Mouse (Mus musculus): ENCODE data around the gene Sprr2f. TPM values are rescaled to one million over a fixed set of nuclear protein-coding genes. Genes with fewer than 3 reads are reported as not detected.

The Sprr2f gene
- not detected for total RNA-seq (2021)

DNA sequence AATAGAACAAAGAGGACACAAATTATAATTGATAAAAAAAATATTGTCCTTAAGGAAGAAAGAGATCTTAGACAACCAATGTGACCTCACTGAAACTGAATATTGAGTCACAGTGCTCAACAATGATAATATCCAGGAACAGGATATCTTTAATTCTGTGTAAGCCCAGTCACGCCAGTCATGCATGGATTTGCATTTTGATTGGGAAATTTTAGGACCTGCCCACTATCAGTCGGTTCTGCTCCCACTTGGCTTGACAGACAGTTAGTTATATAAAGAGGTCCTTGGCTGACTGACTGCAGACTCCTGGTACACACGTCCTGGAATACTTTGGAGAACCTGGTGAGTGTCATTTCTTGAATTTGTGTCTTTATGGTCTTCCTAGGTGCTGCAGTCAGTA is at the start of gene Sprr2f:
Gene Sprr2f (plus strand): TSS at position 301 of the 400 bp plus-strand sequence.
- intact Hi-C loops (cut with DNase I) = no loop called here
- DNase-seq (ENCODE audit: low spot score) = no peak

DNA sequence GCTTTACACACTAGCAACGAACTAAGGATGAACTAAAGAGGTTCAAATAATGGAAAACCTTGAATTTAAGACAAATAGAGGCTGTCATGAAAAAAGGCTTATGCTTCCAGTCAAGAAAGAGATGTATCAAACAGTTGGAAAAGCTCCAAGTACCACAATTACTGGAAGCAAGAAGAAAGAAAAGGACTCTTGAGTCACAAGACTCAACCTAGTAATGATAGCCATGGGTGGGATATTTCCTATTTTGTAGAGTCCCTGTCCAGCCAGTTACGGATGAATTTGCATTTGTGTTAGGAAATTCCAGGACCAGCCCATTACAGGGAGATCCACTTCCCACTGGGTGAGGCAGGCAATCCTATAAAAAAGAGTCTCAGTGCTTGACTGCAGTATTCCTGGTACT is 48.7 kb upstream of the Sprr2f start, which contains the start of gene Sprr2b:
Gene Sprr2b (plus strand): TSS at position 301 of the 400 bp plus-strand sequence.
- DNase-seq (ENCODE audit: low spot score) = no peak
- intact Hi-C loops (cut with DNase I) = no loop called here

DNA sequence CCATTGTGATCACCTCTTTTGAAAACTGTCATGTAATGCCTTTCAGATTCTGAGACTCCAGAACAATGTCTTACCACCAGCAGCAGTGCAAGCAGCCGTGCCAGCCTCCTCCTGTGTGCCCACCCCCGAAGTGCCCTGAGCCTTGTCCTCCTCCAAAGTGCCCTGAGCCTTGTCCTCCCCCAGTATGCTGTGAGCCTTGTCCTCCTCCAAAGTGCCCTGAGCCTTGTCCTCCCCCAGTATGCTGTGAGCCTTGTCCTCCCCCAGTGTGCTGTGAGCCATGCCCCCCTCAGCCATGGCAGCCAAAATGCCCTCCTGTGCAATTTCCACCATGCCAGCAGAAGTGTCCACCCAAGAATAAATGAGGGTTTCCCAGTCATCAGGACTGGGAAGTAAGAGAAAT is 47.6 kb upstream of the Sprr2f start:
- DNase-seq (ENCODE audit: low spot score) = no peak
- intact Hi-C loops (cut with DNase I) = no loop called here

DNA sequence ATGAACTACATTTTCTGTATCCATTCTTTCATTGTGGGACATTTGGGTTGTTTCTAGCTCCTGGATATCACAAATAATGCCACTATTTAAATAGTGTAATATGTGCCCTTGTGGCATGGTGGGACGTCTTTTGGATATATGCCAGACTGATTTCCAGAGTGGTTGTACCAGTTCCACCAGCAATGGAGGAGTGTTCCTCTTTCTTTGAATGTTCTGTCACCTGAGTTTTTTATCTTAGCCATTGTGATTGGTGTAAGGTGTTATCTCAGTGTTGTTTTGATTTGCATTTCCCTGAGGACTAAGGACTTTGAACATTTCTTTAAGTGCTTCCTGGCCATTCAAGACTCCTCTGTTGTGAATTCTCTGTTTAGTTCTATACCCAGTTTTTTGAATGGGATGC is 28.7 kb upstream of the Sprr2f start:
- DNase-seq (ENCODE audit: low spot score) = no peak
- intact Hi-C loops (cut with DNase I) = no loop called here

DNA sequence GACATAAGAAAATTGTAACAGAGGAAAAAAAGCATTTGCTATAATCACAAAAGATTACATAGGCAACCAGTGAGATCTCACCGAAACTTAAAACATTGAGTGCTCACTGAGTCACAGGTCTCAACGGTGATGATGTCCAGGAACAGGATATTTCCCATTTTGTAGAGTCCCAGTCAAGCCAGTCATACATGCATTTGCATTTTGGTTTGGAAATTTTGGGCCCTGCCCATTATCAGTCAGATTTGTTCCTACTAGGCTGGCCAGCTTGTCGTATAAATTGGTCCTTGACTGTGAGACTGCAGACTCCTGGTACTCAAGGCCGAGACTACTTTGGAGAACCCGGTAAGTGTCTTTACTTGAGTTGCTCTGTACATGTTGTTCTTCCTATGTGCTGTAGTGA is 26.1 kb upstream of the Sprr2f start, which contains the start of gene Sprr2d:
Gene Sprr2d (plus strand): TSS at position 301 of the 400 bp plus-strand sequence.
- DNase-seq (ENCODE audit: low spot score) = no peak
- intact Hi-C loops (cut with DNase I) = no loop called here

DNA sequence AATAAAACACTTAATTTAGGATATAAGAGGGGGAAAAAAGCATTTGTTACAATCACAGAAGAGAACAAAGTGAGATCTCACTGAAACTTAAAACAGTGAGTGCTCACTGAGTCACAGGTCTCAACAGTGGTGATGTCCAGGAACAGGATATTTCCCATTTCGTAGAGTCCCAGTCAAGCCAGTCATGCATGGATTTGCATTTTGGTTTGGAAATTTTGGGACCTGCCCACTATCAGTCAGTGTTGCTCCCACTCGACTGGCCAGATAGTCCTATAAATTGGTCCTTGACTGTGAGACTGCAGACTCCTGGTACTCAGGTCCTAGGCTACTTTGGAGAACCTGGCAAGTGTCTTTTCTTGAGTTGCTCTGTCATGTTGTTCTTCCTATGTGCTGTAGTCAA is 13.1 kb upstream of the Sprr2f start, which contains the start of gene Sprr2e:
Gene Sprr2e (plus strand): TSS at position 301 of the 400 bp plus-strand sequence.
- intact Hi-C loops (cut with DNase I) = no loop called here
- DNase-seq (ENCODE audit: low spot score) = no peak

DNA sequence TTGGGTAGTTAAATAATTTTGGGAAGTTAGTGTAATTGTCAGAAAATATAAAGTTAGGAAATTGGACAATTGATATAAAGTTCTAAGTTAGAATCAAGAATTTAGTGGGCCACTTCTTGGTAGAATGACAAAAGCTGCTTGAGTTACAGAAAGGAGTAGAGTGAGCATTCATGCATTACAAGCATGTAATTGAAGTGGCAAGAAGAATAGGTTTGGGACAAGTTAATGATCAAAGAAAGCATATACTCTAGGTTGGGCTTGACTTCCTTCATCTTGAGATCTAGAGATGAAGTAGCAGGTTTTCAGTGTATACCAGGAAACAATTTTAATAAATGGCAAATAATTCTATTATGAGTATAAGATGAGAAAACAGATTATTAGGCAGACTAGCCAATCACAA is 3.4 kb upstream of the Sprr2f start:
- DNase-seq (ENCODE audit: low spot score) = no peak
- intact Hi-C loops (cut with DNase I) = no loop called here

DNA sequence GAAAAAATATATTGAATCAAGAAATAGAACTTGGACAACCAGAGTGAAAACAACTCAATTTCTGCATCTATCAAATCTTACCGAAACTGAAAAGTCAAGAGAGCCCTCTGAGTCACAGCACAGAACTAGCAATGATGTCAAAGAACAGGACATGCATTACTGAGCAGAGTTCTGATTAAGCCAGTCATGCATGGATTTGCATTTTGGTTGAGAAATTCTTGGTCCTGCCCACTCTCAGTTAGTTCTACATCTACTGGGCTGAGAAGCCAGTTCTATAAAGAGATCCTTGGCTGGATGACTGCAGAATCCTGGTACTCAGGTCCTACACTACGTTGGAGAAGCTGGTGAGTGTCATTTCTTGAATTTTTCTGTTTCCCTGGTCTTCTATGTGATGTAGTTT is 8.6 kb downstream of the Sprr2f start:
- intact Hi-C loops (cut with DNase I) = no loop called here
- DNase-seq (ENCODE audit: low spot score) = no peak

DNA sequence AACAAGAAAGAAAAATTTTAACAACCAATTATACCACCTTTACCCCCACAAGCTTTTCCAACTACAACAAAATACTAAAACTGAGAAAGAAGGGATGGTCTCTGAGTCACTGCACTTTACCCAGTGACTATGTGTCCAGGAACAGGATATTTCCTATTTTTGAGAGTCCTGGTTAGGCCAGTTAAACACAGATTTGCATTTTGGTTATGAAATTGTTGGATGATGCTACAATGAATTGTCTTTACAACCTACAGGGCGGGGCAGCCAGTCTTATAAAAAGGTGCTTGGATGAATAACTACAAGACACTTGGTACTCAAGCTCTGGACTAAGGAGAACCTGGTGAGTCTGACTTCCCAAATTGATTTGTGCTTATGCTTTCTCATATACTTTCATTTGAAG is 20.4 kb downstream of the Sprr2f start, which contains the start of gene Sprr2h:
Gene Sprr2h (plus strand): TSS at position 301 of the 400 bp plus-strand sequence.
- intact Hi-C loops (cut with DNase I) = no loop called here
- DNase-seq (ENCODE audit: low spot score) = no peak

DNA sequence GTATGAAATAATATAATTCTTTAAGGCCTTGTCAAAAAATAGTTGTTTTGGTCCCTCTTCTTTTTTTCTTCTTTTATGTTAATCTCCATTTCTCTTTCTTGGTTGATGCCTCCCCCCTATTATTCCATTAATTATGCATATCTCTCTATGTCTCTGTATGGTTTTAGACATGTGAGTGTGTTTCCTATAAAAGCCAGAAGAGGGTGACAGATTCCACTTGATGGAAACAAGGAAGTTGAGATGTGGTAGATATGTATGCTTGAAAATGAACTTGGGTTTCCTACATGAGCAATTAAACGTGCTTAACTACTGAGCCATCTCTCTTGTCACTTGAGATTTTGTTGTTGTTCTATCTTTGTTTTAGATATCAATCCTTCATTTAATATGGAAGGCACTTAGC is 29.3 kb downstream of the Sprr2f start:
- intact Hi-C loops (cut with DNase I) = loop anchor here (10.0 kb wide), 1 partner anchor 120 kb away; no protein-coding TSS in a partner anchor

DNA sequence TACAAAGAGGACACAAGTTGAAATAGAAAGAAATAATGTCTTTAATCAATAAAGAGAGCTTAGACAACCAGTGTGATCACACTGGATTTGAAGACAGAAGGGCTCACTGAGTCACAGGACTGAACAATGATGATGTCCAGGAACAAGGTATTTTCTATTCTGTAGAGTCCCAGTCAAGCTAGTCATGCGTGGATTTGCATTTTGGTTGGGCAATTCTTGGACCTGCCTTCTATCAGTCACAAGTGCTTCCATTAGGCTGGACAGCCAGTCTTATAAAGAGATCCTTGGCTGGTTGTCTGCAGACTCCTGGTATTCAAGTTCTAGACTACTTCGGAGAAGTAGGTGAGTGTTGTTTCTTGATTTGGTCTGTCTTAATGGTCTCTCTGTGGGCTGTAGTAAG is 42.7 kb downstream of the Sprr2f start, which contains the start of gene Sprr2i:
Gene Sprr2i (plus strand): TSS at position 301 of the 400 bp plus-strand sequence.
- DNase-seq (ENCODE audit: low spot score) = no peak
- intact Hi-C loops (cut with DNase I) = no loop called here

More for the DNA sequence above, 29.3 kb downstream of the Sprr2f start:
- DNase-seq (ENCODE audit: low spot score) = no peak

Other genes with a start within 250 kb of the Sprr2f start
- gene Prr9, start 241.2 kb upstream of the Sprr2f start, total RNA-seq (2021) = not detected
- gene Lelp1, start 222.4 kb upstream of the Sprr2f start, total RNA-seq (2021) = not detected
- not detected for gene Sprr2a1, start 149.4 kb upstream of the Sprr2f start, total RNA-seq (2021)
- gene Sprr2a2, start 149.3 kb upstream of the Sprr2f start, total RNA-seq (2021) = 1 to 10 TPM; 1.1 to 1.5 TPM
- not detected for gene Sprr2a3, start 79.8 kb upstream of the Sprr2f start, total RNA-seq (2021)
- not detected for gene Sprr2b, start 48.6 kb upstream of the Sprr2f start, total RNA-seq (2021)
- gene Sprr2d, start 26.0 kb upstream of the Sprr2f start, total RNA-seq (2021) = not detected
- gene Sprr2e, start 13.0 kb upstream of the Sprr2f start, total RNA-seq (2021) = not detected
- not detected for gene Sprr2h, start 20.5 kb downstream of the Sprr2f start, total RNA-seq (2021)
- gene Sprr2i, start 42.8 kb downstream of the Sprr2f start, total RNA-seq (2021) = not detected
- not detected for gene Sprr2j-ps, start 52.9 kb downstream of the Sprr2f start, total RNA-seq (2021)
- 1 to 10 TPM; 2.8 to 4.8 TPM for gene Gm9774, start 64.2 kb downstream of the Sprr2f start, total RNA-seq (2021)
- gene Sprr2k, start 67.4 kb downstream of the Sprr2f start, total RNA-seq (2021) = not detected
- gene Sprr1b, start 73.6 kb downstream of the Sprr2f start, total RNA-seq (2021) = not detected
- not detected for gene Sprr3, start 93.5 kb downstream of the Sprr2f start, total RNA-seq (2021)
- gene Sprr1a, start 120.7 kb downstream of the Sprr2f start, total RNA-seq (2021) = not detected
- gene Sprr4, start 135.3 kb downstream of the Sprr2f start, total RNA-seq (2021) = not detected
- not detected for gene 2310046K23Rik, start 169.3 kb downstream of the Sprr2f start, total RNA-seq (2021)
- gene Ivl, start 208.5 kb downstream of the Sprr2f start, total RNA-seq (2021) = not detected
- not detected for gene Smcp, start 223.8 kb downstream of the Sprr2f start, total RNA-seq (2021)
- gene 2210017I01Rik, start 242.3 kb downstream of the Sprr2f start, total RNA-seq (2021) = not detected